Mouse (Mus musculus): ENCODE data around the gene Srgap2. TPM values are rescaled to one million over a fixed set of nuclear protein-coding genes. Genes with fewer than 3 reads are reported as not detected.

The Srgap2 gene
- total RNA-seq, 2 experiments from 2014 or later, result 60.7 to 98.2 TPM

GRCm38 (mm10) chr1:131427140-131427821, 99.9 kb downstream of the Srgap2 start:
- intact Hi-C loops (cut with DNase I), result no loop called here
- no peak for DNase-seq (ENCODE audit: low spot score in 2 of 2)

- DNase-seq (ENCODE audit: low spot score in 2 of 2), result no peak
- intact Hi-C loops (cut with DNase I), result no loop called here
Measured at GRCm38 (mm10) chr1:131423061-131423460, 104.1 kb downstream of the Srgap2 start.

GRCm38 (mm10) chr1:131421113-131421512, 106.0 kb downstream of the Srgap2 start:
- intact Hi-C loops (cut with DNase I), result no loop called here
- no peak for DNase-seq (ENCODE audit: low spot score in 2 of 2)

GRCm38 (mm10) chr1:131420660-131421059, 106.5 kb downstream of the Srgap2 start:
- no peak for DNase-seq (ENCODE audit: low spot score in 2 of 2)
- intact Hi-C loops (cut with DNase I), result no loop called here

GRCm38 (mm10) chr1:131419307-131419706, 107.8 kb downstream of the Srgap2 start:
- DNase-seq (ENCODE audit: low spot score in 2 of 2), result no peak
- intact Hi-C loops (cut with DNase I), result no loop called here

GRCm38 (mm10) chr1:131417821-131418660, 109.1 kb downstream of the Srgap2 start:
- intact Hi-C loops (cut with DNase I), result no loop called here
- DNase-seq (ENCODE audit: low spot score in 2 of 2), result no peak

- intact Hi-C loops (cut with DNase I), result no loop called here
- DNase-seq (ENCODE audit: low spot score in 2 of 2), result no peak
Measured at GRCm38 (mm10) chr1:131417059-131417750, 109.9 kb downstream of the Srgap2 start.

- intact Hi-C loops (cut with DNase I), result no loop called here
- no peak for DNase-seq (ENCODE audit: low spot score in 2 of 2)
Measured at GRCm38 (mm10) chr1:131403567-131403966, 123.6 kb downstream of the Srgap2 start.

GRCm38 (mm10) chr1:131400844-131401243, 126.3 kb downstream of the Srgap2 start:
- intact Hi-C loops (cut with DNase I), result no loop called here
- DNase-seq (ENCODE audit: low spot score in 2 of 2), result no peak

GRCm38 (mm10) chr1:131398181-131398580, 129.0 kb downstream of the Srgap2 start:
- DNase-seq (ENCODE audit: low spot score in 2 of 2), result no peak
- intact Hi-C loops (cut with DNase I), result no loop called here

- DNase-seq (ENCODE audit: low spot score in 2 of 2), result no peak
- intact Hi-C loops (cut with DNase I), result no loop called here
Measured at GRCm38 (mm10) chr1:131384406-131384805, 142.7 kb downstream of the Srgap2 start.

GRCm38 (mm10) chr1:131382184-131382583, 145.0 kb downstream of the Srgap2 start:
- intact Hi-C loops (cut with DNase I), result no loop called here

GRCm38 (mm10) chr1:131380254-131380653, 146.9 kb downstream of the Srgap2 start:
- intact Hi-C loops (cut with DNase I), result no loop called here
- no peak for DNase-seq (ENCODE audit: low spot score in 2 of 2)

More at GRCm38 (mm10) chr1:131382184-131382583, 145.0 kb downstream of the Srgap2 start:
- DNase-seq (ENCODE audit: low spot score in 2 of 2), result no peak

GRCm38 (mm10) chr1:131378914-131379474, 148.2 kb downstream of the Srgap2 start:
- intact Hi-C loops (cut with DNase I), result no loop called here
- no peak for DNase-seq (ENCODE audit: low spot score in 2 of 2)

- intact Hi-C loops (cut with DNase I), result no loop called here
- no peak for DNase-seq (ENCODE audit: low spot score in 2 of 2)
Measured at GRCm38 (mm10) chr1:131378081-131378913, 148.9 kb downstream of the Srgap2 start.

GRCm38 (mm10) chr1:131365832-131366231, 161.3 kb downstream of the Srgap2 start:
- no peak for DNase-seq (ENCODE audit: low spot score in 2 of 2)
- intact Hi-C loops (cut with DNase I), result no loop called here

GRCm38 (mm10) chr1:131364432-131364831, 162.7 kb downstream of the Srgap2 start:
- DNase-seq (ENCODE audit: low spot score in 2 of 2), result no peak
- intact Hi-C loops (cut with DNase I), result loop anchor here (5.0 kb wide), 1 partner anchor 163 kb away; the partner anchor contains the start of genes Fam72a and Srgap2

GRCm38 (mm10) chr1:131363887-131364286, 163.3 kb downstream of the Srgap2 start:
- intact Hi-C loops (cut with DNase I), result loop anchor here (5.0 kb wide), 1 partner anchor 163 kb away; the partner anchor contains the start of genes Fam72a and Srgap2
- DNase-seq (ENCODE audit: low spot score in 2 of 2), result no peak

GRCm38 (mm10) chr1:131362089-131362488, 165.1 kb downstream of the Srgap2 start:
- intact Hi-C loops (cut with DNase I), result loop anchor here (5.0 kb wide), 1 partner anchor 165 kb away; the partner anchor contains the start of genes Fam72a and Srgap2
- no peak for DNase-seq (ENCODE audit: low spot score in 2 of 2)
